Mouse (Mus musculus) limb, embryonic 11.5 days (tissue): Measurements from ENCODE around the gene Eya3. TPM values are rescaled to one million over a fixed set of nuclear protein-coding genes. Genes with fewer than 3 reads are reported as not detected.

ENCODE experiments used
- ATAC-seq: fragments of 200-750 bp; cut with Nextera tagmentation; 2 replicates; pipeline ENCODE4 v1.8.0; 2017; ENCODE audit warnings: low read depth; ENCODE audit not compliant: insufficient number of reproducible peaks, low FRiP score, low TSS enrichment
- DNase-seq: peaks from one replicate; pipeline ENCODE4 v3.0.0-alpha.2; 2015; ENCODE audit warnings: low spot score
- H3K27ac ChIP-seq: fragments of 300-500 bp; sonication (generic); replicated peaks from 2 replicates; pipeline ENCODE4 v1.5.1; 2014; ENCODE audit warnings: low read depth, mild to moderate bottlenecking, low read length
- H3K27me3 ChIP-seq: fragments of 300-500 bp; sonication (generic); 2 replicates; pipeline ENCODE4 v1.6.1; 2014; ENCODE audit warnings: mild to moderate bottlenecking, low read length, mixed read lengths; ENCODE audit not compliant: control insufficient read depth, insufficient read depth
- H3K36me3 ChIP-seq: fragments of 300-500 bp; sonication (generic); 2 replicates; pipeline ENCODE4 v1.6.1; 2014; ENCODE audit warnings: mild to moderate bottlenecking, low read length, moderate library complexity, mixed read lengths; ENCODE audit not compliant: control insufficient read depth, insufficient read depth
- H3K4me1 ChIP-seq: fragments of 300-500 bp; sonication (generic); 2 replicates; pipeline ENCODE4 v1.6.1; 2014; ENCODE audit warnings: low read length, mixed read lengths; ENCODE audit not compliant: control insufficient read depth, insufficient read depth
- H3K4me2 ChIP-seq: fragments of 300-500 bp; sonication (generic); 2 replicates; pipeline ENCODE4 v1.6.1; 2014; ENCODE audit warnings: low read depth, mild to moderate bottlenecking, moderate library complexity; ENCODE audit not compliant: severe bottlenecking
- H3K4me3 ChIP-seq: fragments of 300-500 bp; sonication (generic); 2 replicates; pipeline ENCODE4 v1.5.1; 2014; ENCODE audit warnings: low read depth, low read length
- H3K9ac ChIP-seq: fragments of 300-500 bp; sonication (generic); 2 replicates; pipeline ENCODE4 v1.6.1; 2014; ENCODE audit warnings: mild to moderate bottlenecking, low read length
- H3K9me3 ChIP-seq: fragments of 300-500 bp; sonication (generic); 2 replicates; pipeline ENCODE4 v1.6.1; 2016; ENCODE audit warnings: low read length; ENCODE audit not compliant: control insufficient read depth
- WGBS: fragments of 180-500 bp; shearing (Covaris S2); extraction: QIAGEN DNeasy Blood & Tissue Kit; methylation state at CpG from one replicate; pipeline ENCODE4 v1.1.7; 2014; 5-methylcytosine and 5-hydroxymethylcytosine counted together
- polyA plus RNA-seq: library from polyadenylated mRNA; unstranded; fragments of >200 nt; fragmentation: Nextera tagmentation; extraction: Ambion mirVana; gene quantifications from 2 replicates; pipeline ENCODE4 v1.2.1, GENCODE M21; 2014

Eya3 gene
- polyA plus RNA-seq, 1 experiment from 2014 or later: 40.1 TPM

DNA sequence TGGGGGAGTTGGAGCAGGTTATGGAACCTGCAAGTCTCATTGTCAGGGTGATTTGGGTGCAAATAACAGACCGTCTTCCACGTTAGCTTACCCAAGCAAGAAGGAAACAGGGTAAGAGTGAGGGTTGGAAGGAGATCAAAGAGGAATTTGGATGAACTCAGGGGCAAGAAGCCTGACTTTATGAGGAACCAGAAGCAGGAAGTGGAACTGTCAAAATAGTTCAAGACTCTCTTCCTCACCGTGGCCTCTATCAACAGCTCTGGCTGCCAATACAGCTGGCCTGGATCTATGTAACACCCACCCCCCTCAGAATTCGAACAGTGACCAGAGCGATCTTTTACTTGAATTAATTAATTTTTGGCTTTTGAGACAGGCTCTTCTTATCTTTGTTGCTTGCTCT lies 33.0 kb upstream of the Eya3 start:
- Histone ChIP-seq H3K36me3 (no peaks in the 10 kb centered on the region), H3K4me3 (no peak overlapping the region), H3K27ac (no peak overlapping the region), H3K4me2 (no peak overlapping the region), H3K4me1 (no peaks in the 10 kb centered on the region), H3K27me3 (no peaks in the 10 kb centered on the region), H3K9ac (no peak overlapping the region), H3K9me3 (no peaks in the 10 kb centered on the region)
- DNase-seq (no peak), ATAC-seq (no peak)
- 80% methylated on average over 5 of the region's 5 CpGs for WGBS

DNA sequence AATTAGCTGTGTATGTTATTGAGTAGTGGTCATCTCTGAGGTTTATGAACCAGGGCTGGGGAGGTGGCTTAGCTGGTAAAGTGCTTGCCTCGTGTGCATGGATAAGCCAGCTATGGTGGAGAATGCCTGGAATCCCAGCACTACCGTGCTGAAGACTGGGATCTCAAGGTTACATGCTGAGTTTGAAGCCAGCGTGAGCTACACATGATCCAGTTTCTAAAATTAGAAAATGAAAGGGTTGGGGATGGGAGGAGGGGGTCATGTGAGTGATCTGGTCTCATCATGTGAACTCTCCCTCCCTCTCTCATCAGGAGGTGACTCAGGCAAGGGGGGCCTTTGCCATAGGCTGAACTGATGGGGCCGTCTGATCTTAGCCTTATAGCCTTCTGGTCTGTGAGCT lies 30.6 kb upstream of the Eya3 start:
- no peak overlapping the region for H3K4me3 ChIP-seq
- H3K9me3 ChIP-seq: no peaks in the 10 kb centered on the region
- H3K36me3 ChIP-seq: no peaks in the 10 kb centered on the region
- no peak overlapping the region for H3K4me2 ChIP-seq
- H3K9ac ChIP-seq: no peak overlapping the region
- no peak overlapping the region for H3K27ac ChIP-seq
- no peaks in the 10 kb centered on the region for H3K4me1 ChIP-seq
- DNase-seq (no peak), ATAC-seq (no peak)
- no peaks in the 10 kb centered on the region for H3K27me3 ChIP-seq
- 69% methylated on average over 4 of the region's 4 CpGs for WGBS

DNA sequence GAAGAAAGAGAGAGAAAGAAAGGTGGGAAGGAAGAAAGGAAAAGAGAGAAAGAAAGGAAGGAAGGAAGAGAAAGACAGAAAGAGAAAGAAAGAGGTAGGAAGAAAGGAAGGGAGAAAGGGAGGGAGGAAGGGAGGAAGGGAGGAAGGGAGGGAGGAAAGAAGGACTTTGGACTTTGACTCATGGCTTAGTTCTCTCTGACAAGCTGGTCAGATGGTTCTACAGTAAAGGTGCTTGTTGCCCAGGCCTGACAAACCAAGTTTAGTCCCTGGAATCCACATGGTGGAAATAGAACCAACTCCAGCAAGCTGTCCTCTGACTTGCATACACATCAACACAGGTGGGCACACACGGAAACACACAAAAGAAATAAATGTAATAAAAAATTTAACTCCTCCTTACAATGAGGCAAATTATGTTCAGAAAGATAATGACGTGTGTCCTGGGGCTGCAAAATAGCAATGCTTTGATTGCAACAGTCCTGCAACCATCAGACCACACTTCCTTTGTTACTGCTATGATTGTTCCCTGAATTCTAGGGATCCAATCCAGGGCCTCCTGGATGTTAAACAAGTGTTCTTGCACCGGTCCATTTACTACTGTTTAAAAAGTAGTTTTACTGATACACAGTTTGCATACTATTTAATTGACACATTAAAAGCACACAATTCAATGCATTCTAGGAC lies 28.3 kb upstream of the Eya3 start:
- 77% methylated on average over 3 of the region's 3 CpGs for WGBS
- Histone ChIP-seq H3K36me3 (no peaks in the 10 kb centered on the region), H3K4me3 (no peak overlapping the region), H3K4me1 (no peaks in the 10 kb centered on the region), H3K27ac (no peak overlapping the region), H3K4me2 (no peak overlapping the region), H3K9me3 (no peaks in the 10 kb centered on the region), H3K27me3 (no peaks in the 10 kb centered on the region), H3K9ac (no peak overlapping the region)
- ATAC-seq (no peak), DNase-seq (no peak)

DNA sequence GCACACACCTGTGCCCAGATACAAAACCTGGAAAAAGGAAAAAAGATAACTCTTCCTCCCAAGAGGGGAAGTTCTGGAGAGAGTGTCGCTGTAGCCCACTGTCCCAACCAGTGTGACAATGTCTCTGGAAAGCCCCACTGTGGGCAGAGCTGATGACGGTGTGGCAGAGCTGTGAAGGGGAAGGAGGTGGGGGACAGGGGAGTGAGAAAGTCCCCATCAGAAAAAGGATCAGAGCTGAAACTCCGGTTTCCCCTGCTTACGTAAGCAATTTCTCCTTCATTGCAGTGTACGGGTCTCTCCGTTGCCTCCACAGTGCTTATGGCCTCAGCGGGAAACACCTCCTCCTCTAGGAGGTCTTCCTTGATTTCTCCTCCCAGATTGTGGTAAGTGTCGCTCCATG lies 27.5 kb upstream of the Eya3 start:
- no peak overlapping the region for H3K27ac ChIP-seq

DNA sequence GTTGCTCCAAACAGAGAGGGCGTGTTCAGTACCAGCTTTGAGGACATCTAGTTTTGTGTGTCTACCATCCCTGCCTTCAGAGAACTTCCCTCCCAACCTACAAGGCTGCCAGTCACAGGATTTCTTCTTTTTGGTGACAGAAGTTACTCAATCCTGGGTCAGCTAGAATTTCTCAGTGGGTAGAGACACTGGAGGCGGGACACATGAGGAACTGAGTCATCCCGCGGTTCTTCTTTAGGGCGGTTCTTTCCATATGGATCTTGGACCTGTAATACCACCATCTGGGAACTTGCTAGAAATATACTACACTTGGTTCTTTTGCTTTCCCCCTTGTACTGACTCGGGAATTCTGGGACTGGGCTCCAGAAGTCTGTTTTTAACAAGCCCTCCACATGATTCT lies 20.9 kb upstream of the Eya3 start:
- Histone ChIP-seq H3K27ac (no peak overlapping the region), H3K4me3 (no peak overlapping the region), H3K9ac (no peak overlapping the region), H3K4me2 (no peak overlapping the region), H3K36me3 (no peaks in the 10 kb centered on the region), H3K4me1 (no peaks in the 10 kb centered on the region), H3K27me3 (no peaks in the 10 kb centered on the region), H3K9me3 (no peaks in the 10 kb centered on the region)
- no peak for ATAC-seq
- WGBS: 93% methylated on average over 6 of the region's 6 CpGs
- no peak for DNase-seq

More for the DNA sequence above, 27.5 kb upstream of the Eya3 start:
- WGBS: 86% methylated on average over 8 of the region's 8 CpGs
- Histone ChIP-seq H3K36me3 (no peaks in the 10 kb centered on the region), H3K4me2 (no peak overlapping the region), H3K9ac (no peak overlapping the region), H3K4me3 (no peak overlapping the region), H3K9me3 (no peaks in the 10 kb centered on the region), H3K4me1 (no peaks in the 10 kb centered on the region), H3K27me3 (no peaks in the 10 kb centered on the region)
- no peak for DNase-seq
- ATAC-seq: no peak

DNA sequence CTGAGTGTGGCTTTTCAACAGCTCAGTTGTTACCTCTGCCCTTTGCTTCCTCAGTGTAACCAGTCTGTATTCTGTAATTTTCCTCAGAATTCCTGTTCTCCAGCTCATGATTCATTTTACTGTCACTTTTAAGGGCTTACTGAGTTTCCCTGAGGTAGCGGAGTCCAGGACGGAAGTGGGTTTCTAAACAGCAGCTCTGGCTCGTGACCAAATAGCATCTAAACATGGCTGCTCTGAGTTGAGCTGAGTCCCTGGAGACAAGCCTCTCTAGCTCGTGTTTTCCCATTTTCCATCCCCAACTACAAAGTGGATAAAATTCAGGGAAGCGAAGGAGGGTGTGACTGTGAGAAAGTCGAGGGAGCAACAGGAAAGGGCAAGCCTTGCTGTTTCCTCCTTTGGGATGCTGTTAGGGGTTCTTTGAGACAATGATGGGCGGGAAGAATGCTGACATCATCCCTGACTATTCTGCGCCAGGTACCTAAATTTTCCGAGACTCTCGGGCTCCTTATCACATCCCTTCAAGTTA lies 19.9 kb upstream of the Eya3 start:
- no peaks in the 10 kb centered on the region for H3K36me3 ChIP-seq

DNA sequence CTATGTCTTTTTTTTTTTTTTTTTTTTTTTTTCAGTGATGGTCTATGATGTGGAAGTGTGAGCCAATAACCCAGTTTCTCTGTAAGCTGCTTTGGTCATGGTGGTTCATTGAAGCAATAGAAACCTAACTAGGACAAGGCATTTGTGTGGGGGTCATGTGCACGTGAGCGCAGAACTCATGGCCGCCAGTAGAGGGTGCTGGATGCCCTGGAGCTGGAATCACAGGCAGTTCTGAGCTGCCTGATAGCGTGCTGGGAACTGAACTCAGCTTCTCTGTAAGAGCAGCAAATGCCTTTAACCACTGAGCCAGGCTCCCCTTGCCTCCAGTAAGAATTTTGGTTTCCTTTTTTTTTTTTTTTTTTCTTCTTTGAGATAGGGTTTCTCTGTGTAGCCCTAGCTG lies 18.7 kb upstream of the Eya3 start:
- H3K4me2 ChIP-seq: no peak overlapping the region
- DNase-seq (no peak), ATAC-seq (no peak)
- H3K9ac ChIP-seq: no peak overlapping the region
- no peaks in the 10 kb centered on the region for H3K27me3 ChIP-seq
- no peak overlapping the region for H3K27ac ChIP-seq
- no peaks in the 10 kb centered on the region for H3K4me1 ChIP-seq
- H3K9me3 ChIP-seq: no peaks in the 10 kb centered on the region
- no peak overlapping the region for H3K4me3 ChIP-seq
- WGBS: 89% methylated on average over 4 of the region's 4 CpGs
- no peaks in the 10 kb centered on the region for H3K36me3 ChIP-seq

More for the DNA sequence above, 19.9 kb upstream of the Eya3 start:
- no peaks in the 10 kb centered on the region for H3K9me3 ChIP-seq
- WGBS: 90% methylated on average over 10 of the region's 10 CpGs
- no peaks in the 10 kb centered on the region for H3K4me1 ChIP-seq
- no peaks in the 10 kb centered on the region for H3K27me3 ChIP-seq
- DNase-seq (no peak), ATAC-seq (no peak)
- H3K9ac ChIP-seq: no peak overlapping the region
- no peak overlapping the region for H3K4me2 ChIP-seq
- H3K4me3 ChIP-seq: no peak overlapping the region
- no peak overlapping the region for H3K27ac ChIP-seq

DNA sequence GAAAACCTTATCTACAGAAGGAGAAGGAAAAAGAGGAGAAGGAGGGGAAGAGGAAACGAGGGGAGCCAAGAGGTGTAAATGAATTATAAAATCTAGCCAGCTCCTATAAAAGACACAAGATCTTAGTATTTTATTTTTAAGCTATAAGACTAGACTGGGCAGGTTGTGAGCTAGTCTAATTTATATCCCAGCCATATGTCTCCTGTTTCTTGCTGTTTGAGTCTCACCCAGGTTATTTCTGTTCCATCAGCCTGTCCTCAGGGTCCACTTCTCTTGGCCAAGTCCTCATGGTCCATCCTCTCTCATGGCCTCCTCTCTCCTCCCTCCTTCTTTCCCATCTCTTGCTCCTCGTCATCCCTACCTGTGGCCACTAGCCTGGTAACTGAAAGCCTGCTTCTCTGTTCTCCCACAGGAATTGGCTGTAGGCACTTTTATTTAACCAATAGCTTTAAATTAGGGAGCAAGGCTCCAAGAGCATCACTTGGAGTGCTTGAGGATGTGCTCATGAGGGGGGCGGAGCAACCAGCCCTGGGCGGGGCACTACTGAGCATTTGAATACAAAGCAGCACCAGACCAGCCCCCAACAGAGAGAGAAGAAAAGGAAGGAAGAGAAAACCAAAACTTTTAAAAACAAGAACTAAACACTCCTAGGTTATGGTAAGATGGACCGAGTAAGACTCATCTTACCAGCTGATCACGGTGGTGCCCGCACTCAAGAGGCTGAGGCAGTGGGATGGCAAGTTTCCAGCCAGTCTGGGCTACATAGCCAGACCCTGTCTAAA lies 17.3 kb upstream of the Eya3 start:
- WGBS: 76% methylated on average over 7 of the region's 7 CpGs
- no peaks in the 10 kb centered on the region for H3K27me3 ChIP-seq
- no peak overlapping the region for H3K4me3 ChIP-seq
- H3K9ac ChIP-seq: no peak overlapping the region
- no peaks in the 10 kb centered on the region for H3K9me3 ChIP-seq
- DNase-seq (no peak), ATAC-seq (no peak)
- H3K36me3 ChIP-seq: no peaks in the 10 kb centered on the region
- no peak overlapping the region for H3K4me2 ChIP-seq
- no peaks in the 10 kb centered on the region for H3K4me1 ChIP-seq
- no peak overlapping the region for H3K27ac ChIP-seq
